Mouse (Mus musculus) forebrain, embryonic 13.5 days (tissue): ENCODE results near the gene Actr1a. TPM values are rescaled to one million over a fixed set of nuclear protein-coding genes. Genes with fewer than 3 reads are reported as not detected.
A peak's percentile ranks its signal among the peaks of the same experiment; 100 is the strongest.

Experiments used
- ATAC-seq: fragments of 200-750 bp; cut with Nextera tagmentation; 2 replicates; pipeline ENCODE4 v1.8.0; 2017
- H3K27ac ChIP-seq: fragments of 300-500 bp; sonication (generic); 2 replicates; pipeline ENCODE4 v1.5.1; 2015; ENCODE audit warnings: inconsistent platforms, mild to moderate bottlenecking, moderate library complexity
- H3K27me3 ChIP-seq: fragments of 300-500 bp; sonication (generic); 2 replicates; pipeline ENCODE4 v1.6.1; 2015; ENCODE audit warnings: mild to moderate bottlenecking, inconsistent platforms
- H3K36me3 ChIP-seq: fragments of 300-500 bp; sonication (generic); 2 replicates; pipeline ENCODE4 v1.6.1; 2015; ENCODE audit warnings: mild to moderate bottlenecking, inconsistent platforms; ENCODE audit not compliant: poor library complexity, severe bottlenecking
- H3K4me1 ChIP-seq: fragments of 300-500 bp; sonication (generic); 2 replicates; pipeline ENCODE4 v1.6.1; 2015; ENCODE audit warnings: inconsistent platforms
- H3K4me2 ChIP-seq: fragments of 300-500 bp; sonication (generic); 2 replicates; pipeline ENCODE4 v1.6.1; 2015; ENCODE audit warnings: inconsistent platforms, mild to moderate bottlenecking, moderate library complexity
- H3K4me3 ChIP-seq: fragments of 300-500 bp; sonication (generic); 2 replicates; pipeline ENCODE4 v1.5.1; 2015; ENCODE audit warnings: mild to moderate bottlenecking, inconsistent platforms
- H3K9ac ChIP-seq: fragments of 300-500 bp; sonication (generic); 2 replicates; pipeline ENCODE4 v1.6.1; 2015; ENCODE audit warnings: mild to moderate bottlenecking, inconsistent platforms
- H3K9me3 ChIP-seq: fragments of 300-500 bp; sonication (generic); replicated peaks from 2 replicates; pipeline ENCODE4 v1.6.1; 2016; ENCODE audit warnings: inconsistent platforms
- WGBS: fragments of 180-500 bp; shearing (Covaris S2); methylation state at CpG from one replicate; pipeline ENCODE4 v1.1.7; 2015; 5-methylcytosine and 5-hydroxymethylcytosine counted together
- polyA plus RNA-seq: library from polyadenylated mRNA; unstranded; fragments of >200 nt; fragmentation: Nextera tagmentation; extraction: Ambion mirVana; gene quantifications from 2 replicates; pipeline ENCODE4 v1.2.1, GENCODE M21; 2015

The Actr1a gene
- polyA plus RNA-seq, 1 experiment from 2014 or later, result 285 TPM

GRCm38 (mm10) chr19:46398401-46398800 is 2.9 kb upstream of the Actr1a start:
- Histone ChIP-seq H3K9ac (peak overlapping the region; percentile 89), H3K4me3 (peak overlapping the region; percentile 87), H3K9me3 (no peaks in the 10 kb centered on the region), H3K4me2 (peak overlapping the region; percentile 81), H3K4me1 (peaks cover 41% of the 10 kb centered on the region), H3K27ac (no peak overlapping the region), H3K36me3 (peaks cover 21% of the 10 kb centered on the region), H3K27me3 (no peaks in the 10 kb centered on the region)
- 50% methylated on average over 3 of the region's 3 CpGs for WGBS
- ATAC-seq, result no peak

- Histone ChIP-seq H3K27ac (peak overlapping the region; percentile 90; the same call in 1 of the 2 replicates), H3K9ac (peak overlapping the region; percentile 89), H3K27me3 (no peaks in the 10 kb centered on the region), H3K4me3 (peak overlapping the region; percentile 87), H3K4me2 (peak overlapping the region; percentile 81), H3K36me3 (peaks cover 12% of the 10 kb centered on the region), H3K4me1 (peaks cover 47% of the 10 kb centered on the region), H3K9me3 (no peaks in the 10 kb centered on the region)
- under 1% methylated on average over 18 of the region's 19 CpGs for whole genome bisulfite sequencing
- ATAC-seq, result no peak
Measured at GRCm38 (mm10) chr19:46397436-46398001, 2.0 kb upstream of the Actr1a start.

GRCm38 (mm10) chr19:46396686-46397435 is 1.3 kb upstream of the Actr1a start, which contains the start of gene Sufu:
Gene Sufu, plus strand, starts transcription at chr19:46396896.
- peak within 1 kb of the TSS; percentile 90 for H3K27ac ChIP-seq
- peak within 1 kb of the TSS; percentile 91 for H3K4me2 ChIP-seq
- peaks cover 50% of the 10 kb centered on the region for H3K4me1 ChIP-seq
- WGBS, result under 1% methylated on average over 57 of the region's 57 CpGs
- peak; percentile 87 for ATAC-seq
- no peaks in the 10 kb centered on the region for H3K9me3 ChIP-seq
- peaks cover 9% of the 10 kb centered on the region for H3K36me3 ChIP-seq
- no peaks in the 10 kb centered on the region for H3K27me3 ChIP-seq
- H3K9ac ChIP-seq, result peak within 1 kb of the TSS; percentile 89
- peak within 1 kb of the TSS; percentile 87 for H3K4me3 ChIP-seq

- H3K27me3 ChIP-seq, result no peaks in the 10 kb centered on the region
- H3K9me3 ChIP-seq, result no peaks in the 10 kb centered on the region
- peak overlapping the region; percentile 91 for H3K4me2 ChIP-seq
- 9% methylated on average over 8 of the region's 8 CpGs for WGBS
- peak overlapping the region; percentile 83; the same call in 1 of the 2 replicates for H3K9ac ChIP-seq
- peak overlapping the region; percentile 84; the same call in 1 of the 2 replicates for H3K27ac ChIP-seq
- peaks cover 3% of the 10 kb centered on the region for H3K36me3 ChIP-seq
- no peak for ATAC-seq
- peaks cover 50% of the 10 kb centered on the region for H3K4me1 ChIP-seq
- peak overlapping the region; percentile 81 for H3K4me3 ChIP-seq
Measured at GRCm38 (mm10) chr19:46396109-46396508, 561 bp upstream of the Actr1a start.

- Histone ChIP-seq H3K9me3 (no peaks in the 10 kb centered on the region), H3K27ac (no peak overlapping the region), H3K4me2 (peak overlapping the region; percentile 91), H3K27me3 (no peaks in the 10 kb centered on the region), H3K36me3 (peaks cover 4% of the 10 kb centered on the region; the same call in 1 of the 2 replicates), H3K9ac (peak overlapping the region; percentile 67), H3K4me3 (peak overlapping the region; percentile 81), H3K4me1 (peaks cover 50% of the 10 kb centered on the region)
- ATAC-seq, result no peak
- 5% methylated on average over 10 of the region's 10 CpGs for WGBS
Measured at GRCm38 (mm10) chr19:46394712-46395108, 838 bp downstream of the Actr1a start.

- no peak for ATAC-seq
- no peak overlapping the region for H3K27ac ChIP-seq
- H3K4me2 ChIP-seq, result no peak overlapping the region
- 35% methylated on average over 4 of the region's 4 CpGs for whole genome bisulfite sequencing
- no peaks in the 10 kb centered on the region for H3K27me3 ChIP-seq
- no peak overlapping the region for H3K4me3 ChIP-seq
- H3K4me1 ChIP-seq, result peaks cover 29% of the 10 kb centered on the region
- no peaks in the 10 kb centered on the region for H3K9me3 ChIP-seq
- peaks cover 22% of the 10 kb centered on the region for H3K36me3 ChIP-seq
- no peak overlapping the region for H3K9ac ChIP-seq
Measured at GRCm38 (mm10) chr19:46392018-46392417, 3.5 kb downstream of the Actr1a start.

GRCm38 (mm10) chr19:46389872-46390271 is 5.7 kb downstream of the Actr1a start:
- 84% methylated on average over 5 of the region's 5 CpGs for WGBS
- no peak for ATAC-seq
- no peaks in the 10 kb centered on the region for H3K9me3 ChIP-seq
- no peak overlapping the region for H3K27ac ChIP-seq
- H3K27me3 ChIP-seq, result no peaks in the 10 kb centered on the region
- no peak overlapping the region for H3K4me2 ChIP-seq
- H3K36me3 ChIP-seq, result peaks cover 38% of the 10 kb centered on the region
- H3K4me3 ChIP-seq, result no peak overlapping the region
- H3K4me1 ChIP-seq, result peaks cover 22% of the 10 kb centered on the region
- no peak overlapping the region for H3K9ac ChIP-seq

- Histone ChIP-seq H3K4me1 (no peaks in the 10 kb centered on the region), H3K4me2 (no peak overlapping the region), H3K9me3 (no peaks in the 10 kb centered on the region), H3K27ac (no peak overlapping the region), H3K9ac (no peak overlapping the region), H3K4me3 (no peak overlapping the region), H3K36me3 (peaks cover 93% of the 10 kb centered on the region), H3K27me3 (no peaks in the 10 kb centered on the region)
- WGBS, result 89% methylated on average over 9 of the region's 9 CpGs
- no peak for ATAC-seq
Measured at GRCm38 (mm10) chr19:46382275-46382674, 13.3 kb downstream of the Actr1a start.

- H3K9ac ChIP-seq, result no peak overlapping the region
- no peak overlapping the region for H3K4me3 ChIP-seq
- H3K36me3 ChIP-seq, result peaks cover 54% of the 10 kb centered on the region
- H3K27ac ChIP-seq, result peak overlapping the region; percentile 27; the same call in 1 of the 2 replicates
- no peaks in the 10 kb centered on the region for H3K27me3 ChIP-seq
- ATAC-seq, result no peak
- no peaks in the 10 kb centered on the region for H3K9me3 ChIP-seq
- WGBS, result 73% methylated on average over 4 of the region's 4 CpGs
- H3K4me2 ChIP-seq, result no peak overlapping the region
- H3K4me1 ChIP-seq, result 0 out of 2 replicates have a peak, but pooled peaks cover 7% of the 10 kb centered on the region
Measured at GRCm38 (mm10) chr19:46375891-46376290, 19.7 kb downstream of the Actr1a start.

GRCm38 (mm10) chr19:46375489-46375888 is 20.1 kb downstream of the Actr1a start:
- Histone ChIP-seq H3K27me3 (no peaks in the 10 kb centered on the region), H3K4me1 (0 out of 2 replicates have a peak, but pooled peaks cover 7% of the 10 kb centered on the region), H3K36me3 (peaks cover 50% of the 10 kb centered on the region), H3K4me2 (no peak overlapping the region), H3K27ac (0 out of 2 replicates have a peak overlapping the region, but pooled peaks have one; percentile 21), H3K4me3 (no peak overlapping the region), H3K9ac (no peak overlapping the region), H3K9me3 (no peaks in the 10 kb centered on the region)
- WGBS, result 41% methylated on average over 5 of the region's 5 CpGs
- ATAC-seq, result no peak

- WGBS, result 50% methylated on average over 21 of the region's 21 CpGs
- ATAC-seq, result peak; percentile 62
Measured at GRCm38 (mm10) chr19:46374477-46375088, 21.0 kb downstream of the Actr1a start.

GRCm38 (mm10) chr19:46369204-46369603 is 26.3 kb downstream of the Actr1a start:
- Histone ChIP-seq H3K4me1 (no peaks in the 10 kb centered on the region), H3K36me3 (no peaks in the 10 kb centered on the region; the same call in 1 of the 2 replicates), H3K4me2 (no peak overlapping the region), H3K9ac (no peak overlapping the region), H3K27me3 (no peaks in the 10 kb centered on the region), H3K9me3 (no peaks in the 10 kb centered on the region), H3K27ac (no peak overlapping the region), H3K4me3 (no peak overlapping the region)
- no peak for ATAC-seq
- 41% methylated on average over 4 of the region's 4 CpGs for WGBS

More at GRCm38 (mm10) chr19:46374477-46375088, 21.0 kb downstream of the Actr1a start:
- peaks cover 41% of the 10 kb centered on the region for H3K36me3 ChIP-seq
- H3K27ac ChIP-seq, result 0 out of 2 replicates have a peak overlapping the region, but pooled peaks have one; percentile 27
- H3K9ac ChIP-seq, result no peak overlapping the region
- H3K4me3 ChIP-seq, result no peak overlapping the region
- no peaks in the 10 kb centered on the region for H3K9me3 ChIP-seq
- no peak overlapping the region for H3K4me2 ChIP-seq
- H3K4me1 ChIP-seq, result 0 out of 2 replicates have a peak, but pooled peaks cover 7% of the 10 kb centered on the region
- no peaks in the 10 kb centered on the region for H3K27me3 ChIP-seq
